Mouse (Mus musculus): ENCODE results near the gene Mansc4.

Gene Mansc4

DNA sequence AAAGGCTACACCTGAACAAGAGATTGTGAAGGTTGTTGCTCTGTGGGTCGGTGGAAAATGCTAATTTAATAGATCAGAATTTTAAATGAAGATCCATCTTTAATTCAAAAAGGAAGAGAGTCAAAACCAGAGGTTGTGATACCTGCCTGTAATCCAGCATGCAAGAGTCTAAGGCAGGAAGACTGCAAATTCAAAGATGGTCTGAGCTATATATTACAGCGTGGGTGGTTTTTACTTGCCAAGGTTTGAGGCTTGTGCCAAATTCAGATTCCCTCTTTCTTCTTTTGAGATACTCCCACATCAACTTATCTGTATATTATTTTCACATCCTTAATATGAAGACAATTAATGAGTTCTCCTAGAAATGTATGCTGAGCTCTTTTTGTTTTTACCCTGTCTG, 58.4 kb downstream of the Mansc4 start:
- no peak for DNase-seq (ENCODE audit: low read depth, low spot score)
